Mouse (Mus musculus): ENCODE measurements around the gene Kctd12.

GRCm38 (mm10) chr14:102934878-102935277, 47.6 kb downstream of the Kctd12 start:
- TF ChIP-seq EP300 (IDR thresholded peaks at IDR 0.05; ENCODE audit: low read depth) (no peak), CTCF (IDR thresholded peaks at IDR 0.05; ENCODE audit: low read depth) (no peak)

Data from liver, embryonic 14.5 days (tissue).